Mouse (Mus musculus): ENCODE measurements around the gene Dusp7.

GRCm38 (mm10) chr9:106359297-106359696 is 9.1 kb upstream of the Dusp7 start:
- no peak for TF ChIP-seq ZNF384 (IDR thresholded peaks at IDR 0.05; ENCODE audit: low read depth, low read length)
- TF ChIP-seq CHD2 (IDR thresholded peaks at IDR 0.05; ENCODE audit: low read depth, low read length) = no peak
- TF ChIP-seq HCFC1 (IDR thresholded peaks at IDR 0.05; ENCODE audit: borderline replicate concordance, insufficient read depth, low read length) = no peak
- TF ChIP-seq MAFK (IDR thresholded peaks at IDR 0.05; ENCODE audit: insufficient read depth, low read depth, low read length) = no peak
